Mouse (Mus musculus) lung, postnatal 25 days (tissue): ENCODE results near the gene Sost.

Source experiments
- DNase-seq: peaks from one replicate; pipeline ENCODE4 v3.0.0; 2022; ENCODE audit warnings: low spot score

The Sost gene

DNA sequence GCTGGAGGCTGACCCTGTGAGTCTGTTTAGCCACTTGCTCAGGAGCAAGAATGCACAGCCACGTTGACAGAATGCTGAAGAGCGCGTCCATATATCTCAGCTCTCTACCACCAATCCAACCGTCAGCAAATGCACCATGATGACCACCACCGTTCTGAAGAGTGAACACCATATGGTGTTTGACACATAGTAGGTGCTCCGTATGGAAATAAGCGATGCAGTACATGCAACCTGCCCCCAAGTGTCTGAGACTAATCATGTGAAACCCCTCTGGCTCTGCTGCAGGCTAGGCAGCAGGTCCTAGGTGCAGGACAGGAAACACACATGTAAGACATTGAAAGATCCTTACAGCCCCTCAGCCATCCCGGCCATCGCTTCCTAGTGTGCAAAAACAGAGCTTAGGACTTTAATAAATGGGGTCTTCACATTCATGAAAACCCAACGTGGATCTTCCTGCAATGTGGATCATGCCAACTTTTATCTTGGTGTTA, 16.7 kb upstream of the Sost start:
- DNase-seq = no peak

- no peak for DNase-seq
Observed at GRCm38 (mm10) chr11:101982981-101983411, 16.2 kb upstream of the Sost start.

DNA sequence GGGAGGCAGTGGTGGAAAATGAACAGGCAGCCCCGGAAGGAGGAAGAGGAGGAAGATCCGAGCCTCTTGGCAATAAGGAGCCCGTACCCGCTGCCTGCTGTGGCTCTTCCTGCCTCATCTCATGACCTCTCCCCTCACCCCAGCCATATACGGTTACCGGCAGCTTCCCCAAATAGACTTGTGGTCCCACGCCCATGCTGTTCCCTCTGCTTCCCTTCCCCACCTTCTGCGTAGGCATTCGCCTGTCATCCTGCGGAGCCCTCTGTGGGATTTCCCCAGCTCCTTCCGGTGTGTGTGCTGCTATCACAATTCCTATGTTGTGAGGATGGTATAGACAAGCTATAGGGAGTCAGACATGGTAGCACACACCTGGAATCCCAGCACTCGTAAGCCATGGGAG, 15.0 kb upstream of the Sost start:
- DNase-seq = peak; percentile 73

- DNase-seq = no peak
Observed at GRCm38 (mm10) chr11:101980603-101981157, 13.9 kb upstream of the Sost start.

DNA sequence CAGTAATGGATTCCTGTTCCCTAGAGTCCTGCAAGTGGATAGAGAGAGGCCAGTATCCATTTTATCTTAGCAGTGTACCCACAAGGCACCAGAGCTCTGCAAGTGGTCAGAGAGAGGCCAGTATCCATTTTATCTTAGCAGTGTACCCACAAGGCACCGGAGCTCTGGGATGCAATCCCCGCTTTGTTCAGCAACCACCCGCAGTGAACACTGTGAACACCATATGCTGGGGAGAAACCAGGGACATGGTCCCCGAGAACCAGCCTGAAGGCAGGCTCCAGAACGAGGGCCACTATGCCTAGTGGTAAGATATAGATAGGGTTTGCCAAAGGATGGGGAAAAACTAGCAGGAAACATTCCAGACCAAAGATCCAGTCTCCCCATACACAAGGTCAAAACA, 12.3 kb upstream of the Sost start:
- DNase-seq = no peak

DNA sequence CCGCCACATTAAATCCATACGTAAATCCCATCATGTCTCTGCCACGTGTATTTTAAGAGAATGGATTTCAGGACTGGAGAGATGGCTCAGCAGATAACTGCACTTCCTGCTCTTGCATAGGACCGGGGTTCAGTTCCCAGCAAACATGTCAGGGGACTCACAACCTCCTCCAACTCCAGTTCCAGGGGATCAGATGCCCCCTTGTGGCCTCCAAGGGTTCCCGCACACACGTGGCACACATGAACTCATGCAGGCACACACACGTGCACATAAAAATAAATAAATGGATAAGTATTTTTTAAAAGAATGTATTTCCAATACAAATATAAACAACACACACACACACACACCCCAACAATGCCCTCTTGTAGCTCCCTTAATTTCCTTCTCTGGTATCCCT, 10.1 kb upstream of the Sost start:
- no peak for DNase-seq

GRCm38 (mm10) chr11:101974923-101975322, 8.1 kb upstream of the Sost start:
- peak; percentile 37 for DNase-seq

GRCm38 (mm10) chr11:101974181-101974580, 7.4 kb upstream of the Sost start:
- DNase-seq = no peak

DNA sequence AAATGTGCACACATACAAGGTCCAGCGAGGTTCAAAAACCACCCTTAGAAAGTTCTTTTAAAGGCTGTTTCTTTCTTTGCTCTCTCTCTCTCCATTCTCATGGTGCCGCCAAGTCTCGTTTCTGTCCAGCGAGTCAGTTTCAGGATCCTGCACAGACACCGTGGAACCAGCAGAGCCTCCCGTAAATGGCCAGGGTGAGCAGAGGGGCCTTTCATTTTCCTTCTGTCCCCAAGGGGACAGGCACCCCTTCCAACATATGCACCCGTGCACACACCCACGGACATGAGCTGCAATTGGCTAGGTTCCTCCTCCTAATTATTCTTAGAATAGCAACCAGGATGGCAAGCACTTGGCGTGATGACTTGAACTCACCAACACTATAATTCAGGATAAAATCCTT, 6.7 kb upstream of the Sost start:
- no peak for DNase-seq

DNA sequence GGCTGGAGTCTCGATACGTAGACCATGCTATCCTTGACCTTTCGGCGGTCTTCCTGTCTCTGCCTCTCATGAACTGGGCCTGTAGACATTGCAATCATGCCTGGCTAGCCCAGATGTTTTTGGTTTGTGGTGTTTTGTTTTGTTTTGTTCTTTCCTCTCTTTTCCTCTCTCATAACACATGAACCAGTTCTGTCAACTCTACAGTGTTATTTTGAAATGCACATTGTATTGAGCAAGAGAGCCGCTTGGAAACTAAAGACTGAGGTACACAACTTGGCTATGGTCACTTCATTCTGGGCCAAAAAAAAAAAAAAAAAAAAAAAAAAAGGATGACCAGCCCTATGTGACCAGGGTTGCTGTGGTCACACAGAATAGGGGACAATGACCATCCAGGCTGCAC, 5.8 kb upstream of the Sost start:
- DNase-seq = no peak

DNA sequence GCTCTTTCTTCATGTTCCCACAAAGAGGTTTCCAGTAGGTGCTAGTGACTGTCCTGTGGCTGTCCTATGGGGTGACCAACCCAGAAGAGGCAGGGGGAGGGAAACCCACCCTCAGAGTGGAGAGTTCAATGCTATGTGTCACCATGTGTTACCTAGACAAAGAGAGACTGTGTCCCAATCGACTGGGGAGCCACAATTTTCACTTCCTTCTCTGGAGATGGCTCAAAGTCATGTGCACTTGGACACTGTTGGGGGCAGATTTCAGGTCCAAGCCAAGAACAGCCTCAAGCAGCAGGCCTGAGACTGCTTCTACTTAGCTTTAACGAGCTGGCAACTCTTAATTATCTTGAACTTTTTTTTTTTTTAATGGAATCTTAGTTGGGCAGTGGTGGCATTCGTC, 5.3 kb upstream of the Sost start:
- no peak for DNase-seq

DNA sequence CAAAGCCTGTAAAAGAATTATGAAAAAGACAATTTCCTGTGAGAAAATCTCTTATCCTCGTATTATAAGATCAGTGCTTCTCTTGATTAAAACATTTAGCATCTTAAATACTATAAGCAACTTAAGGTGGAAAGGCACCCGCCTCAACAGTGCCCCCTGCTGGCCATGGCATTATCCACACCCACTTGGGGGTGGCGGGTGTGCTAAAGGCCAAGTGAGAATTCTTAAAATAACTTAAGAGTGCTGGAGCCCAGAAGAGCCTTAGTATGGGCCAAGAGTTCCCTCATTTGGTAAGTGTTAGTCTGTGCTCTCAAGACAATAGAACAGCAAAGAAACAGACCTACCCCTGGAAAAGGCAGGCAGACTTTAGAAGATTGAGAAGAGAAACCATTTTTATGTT, 4.6 kb upstream of the Sost start:
- peak; percentile 54 for DNase-seq

DNA sequence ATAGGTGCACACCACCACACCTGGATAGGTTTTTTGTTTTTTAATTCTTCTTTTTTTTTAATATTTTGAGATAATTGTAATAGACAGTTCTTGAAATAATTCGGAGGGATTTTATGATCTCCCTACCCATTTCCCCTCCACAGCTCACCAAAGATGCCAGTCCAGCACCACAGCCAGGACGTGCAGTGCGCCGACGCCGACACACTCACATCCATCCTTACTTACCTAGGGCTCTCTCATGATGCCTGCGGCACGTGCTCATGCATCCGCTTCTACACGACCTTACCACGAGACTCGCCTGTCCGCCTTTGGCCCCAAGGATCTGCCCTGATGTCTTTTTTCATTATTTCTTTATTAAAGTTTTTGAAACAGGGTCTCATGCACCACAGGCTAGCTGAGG, 3.0 kb upstream of the Sost start:
- DNase-seq = no peak

GRCm38 (mm10) chr11:101968791-101969190, 2.0 kb upstream of the Sost start:
- DNase-seq = peak; percentile 86

GRCm38 (mm10) chr11:101968311-101968710, 1.5 kb upstream of the Sost start:
- no peak for DNase-seq

DNA sequence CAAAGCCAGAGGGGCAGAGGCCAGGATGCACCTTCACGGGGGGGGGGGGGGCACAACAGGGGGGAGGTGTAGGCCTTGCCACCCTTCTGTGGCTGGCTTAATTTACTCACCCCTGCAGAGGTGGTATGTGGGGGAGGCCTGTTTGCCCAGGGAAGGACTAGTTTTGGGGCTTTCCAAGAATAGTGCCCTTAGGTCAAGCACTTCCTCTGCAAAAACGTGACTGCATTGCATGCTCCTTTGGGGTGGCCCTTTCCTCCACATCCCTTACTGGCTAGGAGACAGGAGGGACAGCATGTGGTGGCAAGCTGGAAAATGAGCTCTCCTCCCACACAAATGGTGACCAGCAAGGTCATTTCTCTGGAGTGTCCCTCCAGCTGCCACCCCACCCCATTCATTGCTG, 1.3 kb downstream of the Sost start:
- DNase-seq = no peak

DNA sequence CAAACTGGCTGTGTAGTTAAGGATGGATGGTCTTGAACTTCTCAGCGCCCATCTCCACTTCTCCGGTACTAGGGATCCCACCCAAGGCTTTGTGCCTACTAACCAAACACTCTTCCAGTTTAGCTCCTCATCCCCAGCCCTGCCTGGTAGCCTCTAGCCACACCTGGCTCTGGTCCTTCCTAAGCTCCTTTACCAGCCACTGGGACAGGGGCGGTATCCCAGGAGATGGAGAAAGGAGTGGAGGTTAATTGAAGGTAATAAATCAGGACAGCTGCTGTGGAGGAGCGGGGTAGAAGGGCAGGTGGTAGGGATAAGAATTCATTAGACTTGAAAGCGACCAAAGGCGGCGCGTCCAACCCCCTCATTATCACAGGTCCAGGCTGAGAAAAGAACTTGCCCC, 2.2 kb downstream of the Sost start:
- no peak for DNase-seq

- DNase-seq = no peak
Observed at GRCm38 (mm10) chr11:101963473-101964291, 3.1 kb downstream of the Sost start.

DNA sequence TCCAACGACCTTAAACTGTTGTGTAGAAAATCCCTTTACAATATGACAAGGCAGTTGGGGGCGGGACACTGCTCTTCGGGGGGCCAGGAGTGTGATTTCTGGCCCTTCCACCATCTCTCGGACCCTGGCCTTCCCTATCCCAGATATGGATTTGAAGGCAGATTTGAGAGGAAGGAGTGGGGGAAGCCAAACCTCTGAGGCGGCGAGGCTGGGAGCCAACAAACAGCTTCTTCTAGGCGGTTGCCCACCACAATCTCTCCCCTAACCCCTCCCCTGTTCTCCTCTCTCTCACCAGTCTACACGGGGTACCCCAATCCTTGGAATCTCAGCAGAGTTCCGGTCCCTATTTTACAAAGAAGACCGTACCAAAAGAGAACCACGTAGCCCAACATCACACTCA, 3.8 kb downstream of the Sost start:
- no peak for DNase-seq

DNA sequence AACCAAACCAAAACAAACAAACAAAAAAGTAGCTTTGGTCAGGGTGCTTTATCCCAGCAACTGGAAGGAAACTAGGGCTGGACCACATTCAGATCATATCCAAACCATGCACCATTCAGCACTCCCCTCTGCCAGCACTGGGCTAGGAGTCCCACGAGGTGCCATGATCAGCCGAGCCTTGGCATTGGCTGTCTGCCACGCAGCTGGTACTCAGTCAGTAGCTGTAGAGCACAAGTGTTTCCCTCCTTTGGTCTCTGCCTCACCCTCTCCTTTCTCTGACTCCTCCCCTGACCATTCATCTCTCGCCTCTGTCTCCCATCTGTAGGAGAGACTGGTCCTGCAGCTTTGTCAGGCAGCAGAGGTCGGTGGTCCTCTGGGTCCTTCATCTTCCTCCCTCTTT, 9.3 kb downstream of the Sost start:
- DNase-seq = no peak

DNA sequence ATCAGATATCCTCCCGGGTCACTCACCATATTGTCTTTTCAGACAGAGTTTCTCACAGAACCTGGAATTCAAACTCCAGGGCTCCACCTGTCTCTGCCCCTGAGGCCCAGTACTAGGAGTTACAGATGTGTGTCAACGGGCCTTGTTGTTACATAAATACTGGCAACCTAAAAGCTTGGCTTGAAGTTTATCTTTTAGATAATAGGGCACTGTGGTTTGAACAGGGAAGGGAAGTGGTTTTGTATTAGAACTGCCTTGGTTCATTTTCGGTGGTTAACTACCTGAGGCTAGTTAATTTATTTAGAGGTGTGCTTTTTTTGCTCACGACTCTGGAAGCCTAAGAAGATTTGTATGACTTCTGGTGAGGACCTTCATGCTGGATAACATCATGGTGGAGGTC, 13.4 kb downstream of the Sost start:
- no peak for DNase-seq

DNA sequence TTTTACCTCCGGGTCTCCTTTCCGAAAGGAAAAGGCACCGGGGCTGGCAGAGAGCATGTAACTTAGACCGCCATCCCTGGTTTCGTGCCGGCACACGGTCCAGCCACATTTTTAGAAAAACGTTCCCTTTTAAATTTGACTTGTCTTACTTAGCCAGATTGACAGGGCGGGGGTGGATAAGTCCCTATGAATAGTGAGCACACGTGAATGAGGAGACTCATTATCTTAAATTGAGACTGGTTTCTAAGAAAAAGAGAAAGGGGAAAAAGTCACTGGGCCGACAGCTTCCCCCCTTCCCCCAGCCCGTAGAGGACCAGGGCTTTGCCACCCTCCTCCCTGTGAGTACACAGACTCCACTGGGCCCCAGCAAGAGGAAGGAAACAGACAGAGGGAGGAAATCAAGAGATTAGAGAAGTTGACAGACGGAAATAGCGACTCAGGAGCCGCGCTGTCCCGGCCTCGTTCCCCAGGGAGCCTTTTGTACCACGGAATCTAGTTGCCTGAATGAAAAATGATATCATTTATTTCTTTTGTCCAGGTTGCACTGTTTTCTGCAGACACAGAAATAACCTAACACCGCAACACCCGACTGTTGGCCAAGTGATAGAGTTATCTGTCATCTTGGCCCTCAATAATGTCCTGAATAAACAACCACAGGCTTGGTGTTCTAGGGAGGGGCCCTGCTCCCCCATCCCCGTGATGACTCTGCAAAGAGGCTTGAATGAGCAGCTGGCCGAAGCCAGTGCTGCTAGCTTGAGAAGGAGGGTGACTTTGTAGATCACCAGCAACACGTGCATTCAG, 14.1 kb downstream of the Sost start:
- peak; percentile 57 for DNase-seq

- no peak for DNase-seq
Observed at GRCm38 (mm10) chr11:101950021-101950420, 16.8 kb downstream of the Sost start.
